Mouse (Mus musculus) adrenal gland, adult 8-10 months (tissue): ENCODE measurements around the gene Itgav. TPM values are rescaled to one million over a fixed set of nuclear protein-coding genes. Genes with fewer than 3 reads are reported as not detected.
A peak's percentile ranks its signal among the peaks of the same experiment; 100 is the strongest.

Source experiments
- DNase-seq: peaks from one replicate; pipeline ENCODE4 v3.0.0; 2022
- total RNA-seq, 4 experiments: library from RNA; stranded (reverse); gene quantifications; 2 replicates each; pipeline ENCODE4 v1.2.4; 2022

The Itgav gene
- total RNA-seq, 4 experiments from 2014 or later, result 115 to 144 (median 126) TPM

- DNase-seq, result no peak
Measured at GRCm38 (mm10) chr2:83748581-83749118, 24.5 kb downstream of the Itgav start.

- DNase-seq, result no peak
Measured at GRCm38 (mm10) chr2:83753008-83753407, 28.8 kb downstream of the Itgav start.

DNA sequence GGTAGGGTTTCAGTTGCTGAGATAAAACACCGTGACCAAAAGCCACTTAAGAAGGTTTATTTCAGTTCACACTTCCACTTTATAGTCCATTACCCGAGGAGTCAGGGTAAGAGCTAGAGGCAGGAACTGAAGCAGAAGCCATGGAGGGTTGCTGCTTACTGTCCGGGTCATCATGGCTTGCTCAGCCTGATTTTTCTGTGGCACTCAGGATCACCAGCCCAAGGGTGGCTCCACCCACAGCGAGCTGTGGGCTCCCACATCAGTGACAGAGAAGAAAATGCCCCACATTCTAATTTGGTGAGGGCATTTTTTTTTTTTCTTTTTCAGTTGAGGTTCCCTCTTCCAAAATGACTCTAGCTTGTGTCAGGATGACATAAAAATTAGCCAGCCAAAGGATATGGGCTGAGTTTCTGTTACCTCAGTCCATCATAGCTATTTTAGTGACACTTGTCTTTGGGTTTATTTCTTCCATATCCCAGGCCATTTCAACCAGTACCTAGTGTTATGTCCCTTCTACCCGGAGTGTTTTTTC, 30.2 kb downstream of the Itgav start:
- DNase-seq, result no peak

- DNase-seq, result no peak
Measured at GRCm38 (mm10) chr2:83758606-83759215, 34.5 kb downstream of the Itgav start.

DNA sequence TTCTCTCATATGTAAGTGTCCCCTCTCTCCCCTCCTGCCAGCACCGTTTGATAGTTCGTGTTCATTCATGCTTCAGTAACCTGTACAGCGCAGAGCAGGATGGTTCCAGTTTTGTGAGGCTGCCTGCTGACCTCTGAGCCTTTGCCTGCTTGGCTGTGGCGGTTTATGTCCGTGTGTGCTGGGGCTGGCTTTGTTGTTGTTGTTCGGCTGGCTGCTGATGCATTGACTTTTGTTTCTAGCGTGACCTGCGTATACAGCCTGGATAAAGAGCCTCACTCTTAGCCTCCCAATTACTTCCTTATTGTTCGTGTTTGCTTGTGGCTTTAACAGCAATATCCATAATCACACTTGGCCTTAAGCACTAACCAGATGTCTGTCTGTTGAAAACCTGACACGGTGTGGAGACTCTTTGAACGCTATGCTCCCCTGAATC, 35.0 kb downstream of the Itgav start:
- DNase-seq, result no peak

- no peak for DNase-seq
Measured at GRCm38 (mm10) chr2:83759667-83760066, 35.5 kb downstream of the Itgav start.

DNA sequence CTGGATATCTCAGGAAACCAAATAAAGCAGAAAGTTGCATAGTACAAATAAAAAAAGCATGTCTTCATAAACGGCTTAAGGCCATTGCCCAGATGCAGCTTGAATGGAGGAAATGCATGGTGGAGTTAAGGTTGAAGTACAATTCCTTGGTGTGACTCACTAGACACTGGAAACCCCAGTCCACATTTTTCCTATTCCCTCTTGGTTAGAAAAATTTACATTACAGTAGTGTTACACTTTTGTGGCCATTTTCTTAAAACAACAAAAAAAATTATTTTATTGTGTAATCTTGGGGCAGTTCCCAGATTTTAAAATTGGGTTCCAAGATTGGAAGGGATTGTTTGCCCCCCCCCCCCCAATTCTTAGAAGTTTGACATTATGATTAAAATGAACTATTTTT, 35.9 kb downstream of the Itgav start:
- no peak for DNase-seq

GRCm38 (mm10) chr2:83761506-83761905, 37.3 kb downstream of the Itgav start:
- no peak for DNase-seq

- DNase-seq, result no peak
Measured at GRCm38 (mm10) chr2:83762106-83762855, 38.1 kb downstream of the Itgav start.

DNA sequence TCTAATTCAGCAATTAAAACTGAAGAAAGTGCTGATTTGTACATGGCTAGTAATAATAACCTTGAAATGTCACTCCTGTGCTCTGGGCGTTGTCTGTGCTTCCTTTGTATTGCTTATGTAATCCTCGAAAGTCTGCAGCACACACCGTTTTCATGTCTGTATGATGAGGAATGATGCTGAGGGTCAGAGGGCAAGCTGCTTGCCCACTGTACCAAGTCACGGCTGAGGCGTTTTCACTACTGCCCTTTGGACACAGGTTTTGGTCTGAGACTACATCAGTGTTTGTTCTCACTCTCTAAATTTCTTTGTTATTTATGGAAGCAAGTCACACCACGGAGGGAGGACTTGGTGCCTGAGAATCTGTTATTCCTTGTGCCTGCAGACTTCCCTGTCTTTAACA, 41.9 kb downstream of the Itgav start:
- DNase-seq, result no peak

DNA sequence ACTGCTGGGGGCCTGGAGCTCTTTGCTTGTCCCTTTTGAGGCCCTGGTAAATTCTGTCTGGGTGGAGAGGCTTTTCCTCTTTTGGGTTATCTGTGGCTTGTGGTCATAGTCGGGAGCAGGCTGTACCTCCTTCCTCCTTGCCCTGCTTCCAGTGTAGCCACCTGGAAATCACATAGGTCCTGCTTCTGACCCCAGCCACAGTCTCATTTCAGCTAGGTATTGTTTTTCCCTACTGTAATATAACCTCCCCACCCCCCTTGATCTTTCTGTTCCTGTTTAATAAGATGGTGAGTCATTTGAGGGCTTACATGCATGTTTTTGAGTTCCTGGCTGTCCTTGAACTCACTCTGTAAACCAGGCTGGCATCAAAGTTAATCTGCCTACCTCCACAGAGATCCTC, 42.7 kb downstream of the Itgav start:
- DNase-seq, result no peak

- DNase-seq, result no peak
Measured at GRCm38 (mm10) chr2:83768311-83769047, 44.3 kb downstream of the Itgav start.

- DNase-seq, result peak; percentile 38
Measured at GRCm38 (mm10) chr2:83771155-83771812, 47.1 kb downstream of the Itgav start.

- DNase-seq, result no peak
Measured at GRCm38 (mm10) chr2:83791330-83792073, 67.3 kb downstream of the Itgav start.

DNA sequence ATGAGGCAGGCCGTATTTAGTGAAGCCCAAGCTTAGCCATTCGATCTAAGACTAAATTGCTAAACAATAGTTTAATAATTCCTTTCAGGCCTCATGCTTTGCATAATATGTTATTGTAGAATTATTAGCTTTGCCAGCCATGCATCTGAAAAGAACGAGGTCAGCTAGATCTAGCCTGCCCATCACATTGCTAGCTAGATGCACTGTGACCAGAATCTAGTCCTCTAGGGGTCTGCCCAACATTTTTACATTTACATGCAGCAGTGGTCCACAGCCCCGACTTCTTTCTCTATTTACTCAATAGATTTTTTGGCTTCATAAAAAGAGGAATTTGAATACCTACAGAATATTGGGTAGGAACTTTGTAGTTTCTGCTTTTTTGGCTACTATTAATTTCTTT, 67.9 kb downstream of the Itgav start:
- no peak for DNase-seq

DNA sequence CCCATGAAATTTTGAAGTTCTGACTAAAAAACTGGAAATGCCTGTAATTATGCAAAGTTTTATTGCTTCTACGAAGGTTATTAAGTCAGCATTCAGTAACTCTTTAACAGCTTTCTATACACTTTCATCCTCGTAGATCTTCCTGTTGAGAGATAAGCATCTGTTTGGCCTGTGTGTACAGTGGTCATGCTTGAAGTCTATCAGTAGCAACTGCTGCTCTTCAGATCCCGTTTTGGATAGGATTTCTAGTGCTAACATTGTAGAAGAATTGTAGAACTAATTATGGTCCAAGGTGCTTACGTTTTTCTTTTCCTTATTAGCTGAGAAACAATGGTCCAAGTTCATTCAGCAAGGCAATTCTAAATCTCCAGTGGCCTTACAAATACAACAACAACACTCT, 71.6 kb downstream of the Itgav start:
- no peak for DNase-seq

DNA sequence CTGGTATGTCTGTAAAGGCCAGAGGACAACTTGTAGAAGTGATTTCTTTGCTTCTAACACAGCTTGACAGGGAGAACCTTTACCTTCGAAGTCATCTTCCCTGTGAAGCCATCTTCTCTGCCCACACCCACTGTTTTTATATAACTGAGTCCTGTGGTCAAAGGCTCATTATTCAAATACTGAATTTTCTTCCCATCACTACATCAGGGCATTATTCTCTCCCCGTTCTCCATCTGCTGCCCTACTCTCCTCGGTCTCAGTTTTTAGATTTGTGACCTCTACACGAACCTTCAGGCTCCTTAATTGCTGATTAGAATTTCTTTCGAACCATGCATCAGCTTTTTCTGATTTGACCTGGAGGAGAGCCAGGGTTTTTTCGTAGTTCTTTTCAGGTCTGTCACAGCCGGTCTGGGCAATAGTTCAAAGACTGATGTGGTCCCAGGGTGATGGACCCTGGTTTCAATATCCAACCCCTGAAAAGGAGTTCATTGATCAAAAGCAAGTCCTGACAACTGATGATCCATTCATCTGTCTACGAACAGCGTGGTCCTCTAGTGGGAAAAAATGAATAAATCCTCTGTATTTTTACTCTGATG, 73.8 kb downstream of the Itgav start:
- DNase-seq, result no peak

DNA sequence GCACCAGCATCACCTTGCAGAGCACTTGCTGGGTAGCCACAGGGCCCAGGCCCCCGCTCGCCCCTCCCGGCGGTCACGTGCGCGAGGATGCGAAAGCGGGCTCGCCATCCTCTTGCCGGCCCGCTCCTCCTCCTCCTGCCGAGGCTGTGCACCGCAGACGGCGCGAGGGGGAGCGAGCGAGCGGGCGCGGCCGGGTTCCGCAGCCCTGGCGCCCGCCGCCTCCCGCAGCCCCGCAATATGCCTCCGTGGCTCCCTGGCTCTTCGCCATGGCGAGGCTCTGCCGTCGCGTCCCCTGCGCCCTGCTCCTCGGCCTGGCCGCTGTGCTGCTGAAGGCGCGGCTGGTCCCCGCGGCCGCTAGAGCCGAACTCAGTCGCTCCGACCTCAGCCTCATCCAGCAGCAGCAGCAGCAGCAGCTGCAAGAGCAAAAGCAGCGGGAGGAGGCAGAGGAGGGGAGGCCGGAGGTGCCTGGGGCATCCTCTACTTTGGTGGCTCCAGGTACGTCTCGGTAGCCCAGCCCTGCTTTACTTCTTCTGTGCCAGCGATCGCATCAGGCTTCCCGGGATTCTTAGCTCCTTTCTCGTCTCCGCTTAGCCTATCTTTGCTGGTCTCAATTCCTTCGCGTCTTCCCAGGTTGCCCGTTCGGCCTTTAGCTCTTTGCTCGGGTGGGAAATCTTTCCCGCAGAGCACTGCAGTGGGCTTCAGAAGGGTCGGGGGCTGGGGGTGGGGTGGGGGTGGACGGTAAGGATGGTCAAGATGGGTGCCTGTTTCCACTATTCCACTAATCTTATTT, 88.5 kb downstream of the Itgav start, which contains the start of gene Fam171b:
Fam171b (plus strand) TSS at position 154 of the 790 bp plus-strand sequence.
- DNase-seq, result peak; percentile 37

GRCm38 (mm10) chr2:83813273-83813892, 89.2 kb downstream of the Itgav start:
- no peak for DNase-seq

GRCm38 (mm10) chr2:83814009-83814408, 89.8 kb downstream of the Itgav start:
- peak; percentile 8 for DNase-seq
